Mouse (Mus musculus) heart, embryonic 14.5 days (tissue): ENCODE data around the gene Tomm40l. TPM values are rescaled to one million over a fixed set of nuclear protein-coding genes. Genes with fewer than 3 reads are reported as not detected.
A peak's percentile ranks its signal among the peaks of the same experiment; 100 is the strongest.

ENCODE experiments used
- ATAC-seq: fragments of 200-750 bp; cut with Nextera tagmentation; 2 replicates; pipeline ENCODE4 v1.8.0; 2017; ENCODE audit warnings: low read depth, moderate TSS enrichment; ENCODE audit not compliant: insufficient number of reproducible peaks, insufficient read depth, low FRiP score
- H3K27ac ChIP-seq, 2 experiments: fragments of 200-500 bp in 1 of 2; fragments of 300-500 bp in 1 of 2; sonication (generic) in 1 of 2; replicated peaks in 1 of 2; 2 replicates each; pipeline ENCODE4 v1.5.1; 2012 to 2014; ENCODE audit warnings: low read depth in 2 of 2, low read length in 2 of 2, control low read depth in 1 of 2, mild to moderate bottlenecking in 1 of 2, mixed read lengths in 1 of 2; ENCODE audit not compliant: control insufficient read depth in 1 of 2, insufficient read depth in 1 of 2
- H3K27me3 ChIP-seq: fragments of 300-500 bp; sonication (generic); 2 replicates; pipeline ENCODE4 v1.6.1; 2014; ENCODE audit warnings: mild to moderate bottlenecking, low read length, control low read depth; ENCODE audit not compliant: control insufficient read depth, insufficient read depth
- H3K36me3 ChIP-seq: fragments of 300-500 bp; sonication (generic); 2 replicates; pipeline ENCODE4 v1.6.1; 2014; ENCODE audit warnings: mild to moderate bottlenecking, control low read depth, low read length, mixed read lengths; ENCODE audit not compliant: control insufficient read depth, insufficient read depth
- H3K4me1 ChIP-seq, 2 experiments: fragments of 200-500 bp in 1 of 2; fragments of 300-500 bp in 1 of 2; sonication (generic) in 1 of 2; 2 replicates each; pipeline ENCODE4 v1.6.1; 2012 to 2014; ENCODE audit warnings: low read length in 2 of 2, control low read depth in 1 of 2, mixed read lengths in 1 of 2; ENCODE audit not compliant: control insufficient read depth in 2 of 2, insufficient read depth in 2 of 2
- H3K4me2 ChIP-seq: fragments of 300-500 bp; sonication (generic); 2 replicates; pipeline ENCODE4 v1.6.1; 2014; ENCODE audit warnings: mild to moderate bottlenecking, low read length
- H3K4me3 ChIP-seq, 2 experiments: fragments of 200-500 bp in 1 of 2; fragments of 300-500 bp in 1 of 2; sonication (generic) in 1 of 2; 2 replicates each; pipeline ENCODE4 v1.5.1; 2012 to 2014; ENCODE audit warnings: low read length in 2 of 2, mild to moderate bottlenecking in 2 of 2, control low read depth in 1 of 2, low read depth in 1 of 2, moderate library complexity in 1 of 2; ENCODE audit not compliant: control insufficient read depth in 1 of 2, insufficient read depth in 1 of 2
- H3K9ac ChIP-seq: fragments of 300-500 bp; sonication (generic); 2 replicates; pipeline ENCODE4 v1.6.1; 2014; ENCODE audit warnings: mild to moderate bottlenecking, low read length
- H3K9me3 ChIP-seq: fragments of 300-500 bp; sonication (generic); 2 replicates; pipeline ENCODE4 v1.6.1; 2016; ENCODE audit warnings: low read length, control low read depth; ENCODE audit not compliant: control insufficient read depth
- WGBS: fragments of 180-500 bp; shearing (Covaris S2); extraction: QIAGEN DNeasy Blood & Tissue Kit; methylation state at CpG from one replicate; pipeline ENCODE4 v1.1.7; 2014; 5-methylcytosine and 5-hydroxymethylcytosine counted together
- polyA plus RNA-seq: library from polyadenylated mRNA; unstranded; fragments of >200 nt; fragmentation: Nextera tagmentation; extraction: Ambion mirVana; gene quantifications from 2 replicates; pipeline ENCODE4 v1.2.1, GENCODE M21; 2014

The Tomm40l gene
- polyA plus RNA-seq, 1 experiment from 2014 or later, result 54.2 TPM

DNA sequence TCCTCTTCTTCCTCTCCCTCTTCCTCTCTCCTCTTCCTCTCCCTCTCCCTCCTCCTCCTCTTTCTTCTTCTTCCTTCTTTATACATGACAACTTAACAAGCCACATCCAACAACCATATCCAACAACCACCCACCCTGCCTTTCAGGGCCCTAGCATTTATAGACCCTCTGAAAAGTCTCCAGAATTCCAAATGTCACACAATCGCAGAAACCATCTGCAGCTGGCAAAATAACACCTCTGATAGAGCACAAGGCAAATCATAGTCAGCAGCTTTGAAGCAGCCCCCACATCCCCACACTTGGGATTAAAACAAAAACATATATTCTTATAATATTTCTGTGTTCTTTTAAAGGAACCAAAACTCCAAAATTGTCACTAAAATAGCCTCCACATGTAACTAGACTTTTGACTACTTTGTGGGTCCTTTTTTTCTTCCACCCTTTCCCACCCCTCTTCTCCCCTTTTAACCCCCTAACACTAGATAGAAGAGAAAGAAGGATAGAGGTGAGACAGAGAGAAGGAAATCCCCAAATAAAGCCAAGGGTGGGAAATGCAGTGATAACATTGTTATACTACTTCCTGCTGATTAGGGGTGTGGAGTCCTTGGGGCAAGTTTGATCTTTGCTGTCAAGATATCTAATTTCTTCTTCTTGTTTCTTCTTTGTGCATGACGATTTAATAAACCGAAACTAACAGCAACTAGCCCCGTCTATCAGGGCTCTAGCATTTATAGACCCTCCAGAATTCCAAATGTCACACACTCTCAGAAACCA, 43.8 kb upstream of the Tomm40l start:
- no peak for ATAC-seq
- no peaks in the 10 kb centered on the region for H3K36me3 ChIP-seq
- peak overlapping the region in 1 of 2 experiments; percentile 37; a peak in 1 of 4 replicates for H3K27ac ChIP-seq
- no peak overlapping the region for H3K4me3 ChIP-seq
- no peak overlapping the region for H3K4me2 ChIP-seq
- 60% methylated on average over 4 of the region's 4 CpGs for WGBS
- H3K4me1 ChIP-seq, result peaks cover 5 to 22% of the 10 kb centered on the region in 2 experiments
- no peaks in the 10 kb centered on the region for H3K9me3 ChIP-seq
- H3K27me3 ChIP-seq, result no peaks in the 10 kb centered on the region
- no peak overlapping the region for H3K9ac ChIP-seq

DNA sequence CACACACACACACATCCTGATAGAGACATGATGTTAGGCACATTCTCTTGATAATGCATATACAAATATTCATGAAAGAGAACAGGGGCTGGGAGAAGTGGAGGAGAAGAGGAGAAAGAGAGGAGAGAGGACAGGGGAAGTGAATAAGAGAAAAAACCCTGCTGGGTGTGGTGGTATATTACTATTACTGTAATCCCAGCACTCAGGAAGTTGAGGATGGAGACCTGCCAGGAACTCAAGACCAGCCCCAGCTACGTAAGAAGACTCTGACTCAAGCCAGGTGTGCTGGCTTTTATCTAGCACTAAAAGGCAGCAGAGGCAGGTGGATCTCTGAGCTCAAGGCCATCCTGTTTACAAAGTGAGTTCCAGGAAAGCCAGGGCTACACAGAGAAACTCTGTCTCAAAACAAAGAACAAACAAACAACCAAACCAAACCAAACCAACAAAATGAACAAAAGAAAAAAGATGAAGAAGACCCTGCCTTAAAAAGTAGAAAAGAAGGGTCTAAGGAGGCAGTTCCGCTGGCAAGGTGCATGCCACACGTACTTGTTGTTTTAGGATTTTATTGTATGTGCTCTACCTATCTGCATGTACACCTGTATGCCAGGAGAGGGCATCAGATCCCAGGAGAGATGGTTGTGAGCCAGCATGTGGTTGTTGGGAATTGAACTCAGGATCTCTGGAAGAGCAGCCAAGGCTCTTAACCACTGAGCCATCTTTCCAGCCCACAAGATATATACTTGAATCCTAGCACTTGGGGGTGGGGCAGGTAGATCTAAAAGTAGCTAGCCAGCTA, 41.5 kb upstream of the Tomm40l start:
- no peaks in the 10 kb centered on the region for H3K36me3 ChIP-seq
- H3K9me3 ChIP-seq, result no peaks in the 10 kb centered on the region
- peak overlapping the region; percentile 85 to 97 for H3K27ac ChIP-seq
- H3K4me1 ChIP-seq, result peaks cover 3 to 13% of the 10 kb centered on the region in 2 experiments
- ATAC-seq, result no peak
- no peaks in the 10 kb centered on the region for H3K27me3 ChIP-seq
- WGBS, result 83% methylated on average over 3 of the region's 3 CpGs
- H3K9ac ChIP-seq, result no peak overlapping the region; the same call in 1 of the 2 replicates
- H3K4me3 ChIP-seq, result no peak overlapping the region
- H3K4me2 ChIP-seq, result peak overlapping the region; percentile 60

DNA sequence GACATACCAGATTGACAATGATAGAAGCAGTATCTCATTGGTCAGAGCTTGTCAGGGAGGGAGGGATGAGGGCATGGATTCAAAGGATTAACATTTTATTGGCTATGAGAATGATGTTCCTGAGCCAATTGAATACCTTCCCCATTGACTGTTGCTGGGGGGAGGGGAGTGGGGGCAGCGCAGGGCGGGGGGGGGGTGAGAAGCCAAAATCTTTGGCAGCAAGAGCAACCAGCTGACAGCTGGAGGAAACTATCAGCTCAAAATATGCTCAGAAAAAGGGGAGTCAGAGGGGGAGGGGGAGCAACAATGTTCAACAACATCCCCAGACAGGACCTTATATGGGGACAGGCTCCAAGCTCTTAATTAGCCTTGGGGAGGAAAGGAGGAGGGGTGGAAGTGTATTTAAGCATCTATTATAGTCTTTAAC, 40.9 kb upstream of the Tomm40l start:
- WGBS, result 3% methylated on average over 2 of the region's 2 CpGs
- peaks cover 4 to 13% of the 10 kb centered on the region in 2 experiments for H3K4me1 ChIP-seq
- H3K4me3 ChIP-seq, result peak overlapping the region; percentile 8 to 29; a peak in 2 of 4 replicates
- H3K9me3 ChIP-seq, result no peaks in the 10 kb centered on the region
- H3K4me2 ChIP-seq, result peak overlapping the region; percentile 60
- peak overlapping the region; percentile 97 to 98 for H3K27ac ChIP-seq
- peak; percentile 86 for ATAC-seq
- H3K27me3 ChIP-seq, result no peaks in the 10 kb centered on the region
- peak overlapping the region; percentile 70; the same call in 1 of the 2 replicates for H3K9ac ChIP-seq
- H3K36me3 ChIP-seq, result no peaks in the 10 kb centered on the region

DNA sequence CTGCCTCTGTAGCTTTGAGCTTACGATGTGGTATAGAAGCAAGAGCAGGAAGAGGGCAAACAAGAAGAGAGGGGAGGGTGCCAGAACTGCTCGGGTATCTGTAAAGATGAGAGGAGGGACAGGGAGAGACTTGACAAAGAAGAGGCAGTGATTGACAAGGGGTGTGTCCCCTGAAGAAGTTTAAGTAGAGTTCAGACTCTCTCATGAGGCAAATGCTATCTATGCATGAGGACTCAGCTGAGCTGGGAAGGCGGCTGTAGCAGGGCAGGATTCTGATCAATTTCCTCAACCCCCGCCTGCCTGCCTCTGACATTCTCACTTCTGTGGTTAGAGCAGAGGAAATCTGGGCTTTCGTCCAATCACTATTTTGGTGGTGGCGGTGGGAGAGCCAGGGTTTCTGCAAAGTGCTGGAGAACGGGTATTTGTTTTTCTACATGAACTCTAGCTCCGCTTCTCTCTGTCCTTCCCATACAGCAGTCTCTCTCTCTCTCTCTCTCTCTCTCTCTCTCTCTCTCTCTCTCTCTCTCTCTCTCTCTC, 40.3 kb upstream of the Tomm40l start:
- peak overlapping the region; percentile 60 for H3K4me2 ChIP-seq
- peak overlapping the region; percentile 8 to 29 for H3K4me3 ChIP-seq
- ATAC-seq, result peak; percentile 79
- peaks cover 4 to 13% of the 10 kb centered on the region in 2 experiments for H3K4me1 ChIP-seq
- H3K9ac ChIP-seq, result peak overlapping the region; percentile 70
- H3K27ac ChIP-seq, result peak overlapping the region; percentile 97 to 98
- under 1% methylated on average over 8 of the region's 8 CpGs for WGBS
- no peaks in the 10 kb centered on the region for H3K9me3 ChIP-seq
- no peaks in the 10 kb centered on the region for H3K36me3 ChIP-seq
- no peaks in the 10 kb centered on the region for H3K27me3 ChIP-seq

DNA sequence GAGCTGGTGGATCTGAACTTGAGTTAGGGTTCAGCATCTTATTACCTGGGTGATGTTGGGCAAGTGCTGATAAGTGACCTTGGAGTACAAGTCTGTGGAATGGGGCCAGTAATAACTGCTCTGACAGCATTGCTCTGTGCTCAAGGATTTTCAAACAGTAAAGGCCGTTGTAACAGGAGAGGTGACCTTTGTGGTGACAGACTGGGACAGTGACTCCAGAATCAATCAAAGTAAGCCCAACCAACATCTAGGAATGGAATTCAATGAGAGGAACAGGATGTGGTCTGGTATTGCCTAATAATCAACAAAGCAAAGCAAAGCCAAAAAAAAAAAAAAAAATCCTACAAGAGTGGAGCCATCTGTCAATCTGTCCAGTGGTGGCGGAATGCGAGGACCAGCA, 38.0 kb upstream of the Tomm40l start:
- Histone ChIP-seq H3K4me3 (no peak overlapping the region), H3K27me3 (no peaks in the 10 kb centered on the region), H3K9ac (no peak overlapping the region), H3K27ac (no peak overlapping the region), H3K4me2 (no peak overlapping the region), H3K9me3 (no peaks in the 10 kb centered on the region), H3K36me3 (no peaks in the 10 kb centered on the region), H3K4me1 (peaks cover 4 to 13% of the 10 kb centered on the region in 2 experiments)
- no peak for ATAC-seq
- 67% methylated on average over 3 of the region's 3 CpGs for WGBS

DNA sequence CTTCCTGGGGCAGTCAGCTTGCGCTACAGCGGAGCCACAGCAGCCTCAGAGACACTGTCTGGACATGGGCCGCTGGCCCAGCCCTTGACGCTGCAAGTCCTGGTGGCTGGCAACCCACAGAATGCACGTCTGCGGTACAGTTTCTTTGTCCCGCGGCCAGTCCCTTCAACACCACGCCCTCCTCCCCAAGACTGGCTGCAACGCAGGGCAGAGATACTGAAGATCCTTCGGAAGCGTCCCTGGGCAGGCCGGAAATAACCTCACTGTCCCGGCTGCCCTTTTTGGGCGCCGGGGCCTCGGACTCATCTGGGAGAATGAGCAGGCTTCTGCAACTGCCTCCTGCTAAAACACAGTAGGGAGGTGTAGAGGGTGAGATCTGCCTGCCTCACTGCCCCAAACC, 36.6 kb upstream of the Tomm40l start:
- Histone ChIP-seq H3K4me2 (no peak overlapping the region), H3K27me3 (no peaks in the 10 kb centered on the region), H3K27ac (no peak overlapping the region), H3K9me3 (no peaks in the 10 kb centered on the region), H3K9ac (no peak overlapping the region), H3K4me3 (no peak overlapping the region), H3K36me3 (no peaks in the 10 kb centered on the region), H3K4me1 (peaks cover 4 to 13% of the 10 kb centered on the region in 2 experiments)
- no peak for ATAC-seq
- WGBS, result 49% methylated on average over 17 of the region's 17 CpGs

DNA sequence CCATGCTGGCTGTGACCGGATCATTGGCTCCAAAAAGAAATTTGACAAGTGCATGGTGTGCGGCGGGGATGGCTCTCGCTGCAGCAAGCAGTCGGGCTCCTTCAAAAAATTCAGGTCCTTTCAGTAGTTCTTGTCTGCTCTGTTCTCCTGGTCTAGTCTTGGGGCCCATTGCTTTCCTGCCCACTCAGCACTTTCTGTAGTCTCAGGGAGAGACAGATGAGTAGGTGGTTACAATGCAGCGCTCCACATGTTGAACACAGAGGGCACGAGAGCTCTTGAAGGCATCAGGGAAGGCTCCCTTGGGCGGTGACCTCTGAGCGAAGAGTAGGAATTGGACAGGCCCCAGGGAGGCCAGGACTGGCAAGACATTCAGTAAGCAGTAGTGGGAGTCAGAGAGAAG, 35.5 kb upstream of the Tomm40l start:
- no peak overlapping the region for H3K4me2 ChIP-seq
- H3K9me3 ChIP-seq, result no peaks in the 10 kb centered on the region
- ATAC-seq, result no peak
- H3K27ac ChIP-seq, result no peak overlapping the region
- 78% methylated on average over 9 of the region's 9 CpGs for WGBS
- no peaks in the 10 kb centered on the region for H3K27me3 ChIP-seq
- H3K9ac ChIP-seq, result no peak overlapping the region
- no peak overlapping the region for H3K4me3 ChIP-seq
- H3K4me1 ChIP-seq, result peaks cover 4 to 9% of the 10 kb centered on the region in 2 experiments
- H3K36me3 ChIP-seq, result no peaks in the 10 kb centered on the region
